Mouse (Mus musculus) MEL (cell line): ENCODE results near the gene Barx2. TPM values are rescaled to one million over a fixed set of nuclear protein-coding genes. Genes with fewer than 3 reads are reported as not detected.

ENCODE experiments used
- DNase-seq: peaks from one replicate; pipeline ENCODE4 v3.0.0; 2011; ENCODE audit warnings: low read depth, low spot score
- H3K27ac ChIP-seq: 2 replicates; pipeline ENCODE4 v1.5.1; 2012; ENCODE audit warnings: low read depth, mild to moderate bottlenecking, control low read depth, low read length, moderate library complexity; ENCODE audit not compliant: control insufficient read depth
- H3K27me3 ChIP-seq, 2 experiments: fragments of 150-350 bp in 1 of 2; sonication (generic) in 1 of 2; 2 replicates each; pipeline ENCODE4 v1.6.1; 2012; ENCODE audit warnings: low read length in 2 of 2, mild to moderate bottlenecking in 2 of 2, improper control_type of control experiment in 1 of 2, moderate library complexity in 1 of 2; ENCODE audit not compliant: insufficient read depth in 2 of 2, control insufficient read depth in 1 of 2
- H3K36me3 ChIP-seq, 2 experiments: 2 replicates each; pipeline ENCODE4 v1.6.1; 2012 to 2014; ENCODE audit warnings: low read length in 2 of 2, improper control_type of control experiment in 1 of 2, inconsistent platforms in 1 of 2, mild to moderate bottlenecking in 1 of 2; ENCODE audit not compliant: insufficient read depth in 2 of 2, control insufficient read depth in 1 of 2
- H3K4me1 ChIP-seq, 2 experiments: fragments of 150-350 bp in 1 of 2; sonication (generic) in 1 of 2; 2 replicates each; pipeline ENCODE4 v1.6.1; 2012; ENCODE audit warnings: low read length in 2 of 2, improper control_type of control experiment in 1 of 2, mild to moderate bottlenecking in 1 of 2; ENCODE audit not compliant: insufficient read depth in 2 of 2, control insufficient read depth in 1 of 2
- H3K4me3 ChIP-seq, 2 experiments: fragments of 150-350 bp in 1 of 2; sonication (generic) in 1 of 2; 2 replicates each; pipeline ENCODE4 v1.5.1; 2012; ENCODE audit warnings: low read depth in 2 of 2, low read length in 2 of 2, mild to moderate bottlenecking in 2 of 2, moderate library complexity in 2 of 2, control low read depth in 1 of 2, improper control_type of control experiment in 1 of 2; ENCODE audit not compliant: control insufficient read depth in 1 of 2, insufficient read depth in 1 of 2
- H3K79me2 ChIP-seq: 2 replicates; pipeline ENCODE4 v1.6.1; 2012; ENCODE audit warnings: mild to moderate bottlenecking, low read length, moderate library complexity; ENCODE audit not compliant: control insufficient read depth, poor library complexity, insufficient read depth
- H3K9ac ChIP-seq: 2 replicates; pipeline ENCODE4 v1.6.1; 2012; ENCODE audit warnings: low read depth, mild to moderate bottlenecking, control low read depth, low read length, moderate library complexity; ENCODE audit not compliant: control insufficient read depth, poor library complexity, severe bottlenecking
- H3K9me3 ChIP-seq: fragments of 150-350 bp; sonication (generic); replicated peaks from 2 replicates; pipeline ENCODE4 v1.6.1; 2012; ENCODE audit warnings: mild to moderate bottlenecking, low read length, improper control_type of control experiment, moderate library complexity; ENCODE audit not compliant: insufficient read depth
- CHD2 ChIP-seq: IDR thresholded peaks from 2 replicates; pipeline ENCODE4 v1.6.1; 2011; ENCODE audit warnings: low read length, improper control_type of control experiment
- CTCF ChIP-seq, 3 experiments: IDR thresholded peaks in 2 of 3; conservative IDR thresholded peaks in 1 of 3; 2 replicates each; pipeline ENCODE4 v1.5.1; 2011 to 2012; ENCODE audit warnings: low read length in 3 of 3, low read depth in 2 of 3, mild to moderate bottlenecking in 2 of 3, improper control_type of control experiment in 1 of 3, inconsistent platforms in 1 of 3, mixed read lengths in 1 of 3, moderate library complexity in 1 of 3; ENCODE audit not compliant: control insufficient read depth in 1 of 3, insufficient read depth in 1 of 3, poor library complexity in 1 of 3, severe bottlenecking in 1 of 3
- E2F4 ChIP-seq: IDR thresholded peaks from 2 replicates; pipeline ENCODE4 v1.6.1; 2011; ENCODE audit warnings: low read depth, low read length, improper control_type of control experiment, borderline replicate concordance
- ETS1 ChIP-seq: IDR thresholded peaks from 2 replicates; pipeline ENCODE4 v1.6.1; 2012; ENCODE audit warnings: low read depth, mild to moderate bottlenecking, inconsistent platforms, low read length, improper control_type of control experiment, moderate library complexity
- JUND ChIP-seq: IDR thresholded peaks from 2 replicates; pipeline ENCODE4 v1.6.1; 2011; ENCODE audit warnings: low read depth, mild to moderate bottlenecking, improper control_type of control experiment, low read length
- KAT2A ChIP-seq: conservative IDR thresholded peaks from 2 replicates; pipeline ENCODE4 v1.6.1; 2012; ENCODE audit warnings: low read depth, low read length, improper control_type of control experiment, inconsistent platforms
- MAX ChIP-seq: IDR thresholded peaks from 2 replicates; pipeline ENCODE4 v1.6.1; 2011; ENCODE audit warnings: low read length, improper control_type of control experiment
- MEF2A ChIP-seq: IDR thresholded peaks from 2 replicates; pipeline ENCODE4 v1.6.1; 2014; ENCODE audit warnings: low read depth, mild to moderate bottlenecking, inconsistent platforms, low read length, improper control_type of control experiment; ENCODE audit not compliant: poor library complexity, insufficient replicate concordance, severe bottlenecking; ENCODE audit errors: extremely low read depth
- MYB ChIP-seq: IDR thresholded peaks from 2 replicates; pipeline ENCODE4 v1.6.1; 2011; ENCODE audit warnings: mild to moderate bottlenecking, low read depth, low read length, improper control_type of control experiment
- MYC ChIP-seq: IDR thresholded peaks from 2 replicates; pipeline ENCODE4 v1.6.1; 2011; ENCODE audit warnings: low read depth, mild to moderate bottlenecking, low read length, improper control_type of control experiment, moderate library complexity
- NELFE ChIP-seq: IDR thresholded peaks from 2 replicates; pipeline ENCODE4 v1.6.1; 2011; ENCODE audit warnings: low read depth, low read length, improper control_type of control experiment
- POLR2A ChIP-seq, 2 experiments: IDR thresholded peaks; 2 replicates each; pipeline ENCODE4 v1.6.1; 2011 to 2012; ENCODE audit warnings: low read length in 2 of 2, mild to moderate bottlenecking in 2 of 2, control low read depth in 1 of 2, improper control_type of control experiment in 1 of 2, low read depth in 1 of 2, moderate library complexity in 1 of 2; ENCODE audit not compliant: control insufficient read depth in 1 of 2, insufficient read depth in 1 of 2, poor library complexity in 1 of 2
- RCOR1 ChIP-seq: IDR thresholded peaks from 2 replicates; pipeline ENCODE4 v1.6.1; 2012; ENCODE audit warnings: low read depth, mild to moderate bottlenecking, inconsistent platforms, low read length, improper control_type of control experiment
- SIN3A ChIP-seq: IDR thresholded peaks from 2 replicates; pipeline ENCODE4 v1.6.1; 2012; ENCODE audit warnings: low read length, improper control_type of control experiment, inconsistent platforms
- SMC3 ChIP-seq: IDR thresholded peaks from 2 replicates; pipeline ENCODE4 v1.6.1; 2011; ENCODE audit warnings: low read depth, low read length, improper control_type of control experiment
- TAL1 ChIP-seq: IDR thresholded peaks from 2 replicates; pipeline ENCODE4 v1.6.1; 2012; ENCODE audit warnings: mild to moderate bottlenecking, inconsistent platforms, low read length, moderate library complexity, mixed read lengths
- USF1 ChIP-seq: IDR thresholded peaks from 2 replicates; pipeline ENCODE4 v1.6.1; 2014; ENCODE audit warnings: low read depth, mild to moderate bottlenecking, inconsistent platforms, low read length, improper control_type of control experiment, moderate library complexity
- ZMIZ1 ChIP-seq: IDR thresholded peaks from 2 replicates; pipeline ENCODE4 v1.6.1; 2012; ENCODE audit warnings: low read depth, mild to moderate bottlenecking, inconsistent platforms, low read length, improper control_type of control experiment, moderate library complexity
- ZNF384 ChIP-seq: IDR thresholded peaks from 2 replicates; pipeline ENCODE4 v1.6.1; 2012; ENCODE audit warnings: low read depth, mild to moderate bottlenecking, inconsistent platforms, low read length, improper control_type of control experiment
- polyA plus RNA-seq, 2 experiments: library from polyadenylated mRNA; stranded (reverse) in 1 of 2; unstranded in 1 of 2; fragments of >175 nt in 1 of 2; fragments of >200 nt in 1 of 2; gene quantifications; 2 replicates each; pipeline versions ENCODE4 v1.2.1 to v1.2.4; 2012; ENCODE audit warnings: low replicate concordance in 2 of 2, low read depth in 1 of 2; ENCODE audit not compliant: insufficient read length in 2 of 2, insufficient read depth in 1 of 2, missing spikeins in 1 of 2
- total RNA-seq: library from RNA; depleted of rRNA; stranded (reverse); fragments of 300-350 nt; gene quantifications from 2 replicates; pipeline ENCODE4 v1.2.3, GENCODE M21; 2012; rRNA removed

Gene Barx2
- total and polyA plus RNA-seq, 3 experiments = not detected

GRCm38 (mm10) chr9:31808753-31809152 lies 104.5 kb downstream of the Barx2 start:
- H3K27ac ChIP-seq = no peak overlapping the region
- H3K9ac ChIP-seq = no peak overlapping the region
- H3K4me3 ChIP-seq = no peak overlapping the region
- no peaks in the 10 kb centered on the region for H3K79me2 ChIP-seq
- H3K27me3 ChIP-seq = no peaks in the 10 kb centered on the region
- no peak for DNase-seq
- no peak for TF ChIP-seq JUND
- TF ChIP-seq CTCF (IDR thresholded peaks at IDR 0.05 in 2 of 3, conservative IDR thresholded peaks at IDR 0.05 in 1 of 3; ENCODE audit: control insufficient read depth in 1 of 3, insufficient read depth in 1 of 3, low read depth in 2 of 3, low read length in 3 of 3, poor library complexity in 1 of 3, severe bottlenecking in 1 of 3) = 0 out of 6 replicates have a peak, but pooled peaks of 1 of the 3 experiments have one; percentile 4
- no peak for TF ChIP-seq TAL1
- no peaks in the 10 kb centered on the region for H3K9me3 ChIP-seq
- H3K4me1 ChIP-seq = no peaks in the 10 kb centered on the region
- no peaks in the 10 kb centered on the region for H3K36me3 ChIP-seq

GRCm38 (mm10) chr9:31802641-31803040 lies 110.6 kb downstream of the Barx2 start:
- Histone ChIP-seq H3K36me3 (no peaks in the 10 kb centered on the region), H3K79me2 (no peaks in the 10 kb centered on the region), H3K9ac (no peak overlapping the region)

More at GRCm38 (mm10) chr9:31802641-31803040, 110.6 kb downstream of the Barx2 start:
- no peak overlapping the region for H3K27ac ChIP-seq
- TF ChIP-seq ZNF384 (no peak), CHD2 (no peak), TAL1 (no peak), NELFE (no peak), MAX (no peak), SMC3 (no peak), ETS1 (no peak), MYB (no peak), MEF2A (no peak), KAT2A (no peak), E2F4 (no peak), POLR2A (IDR thresholded peaks at IDR 0.05; ENCODE audit: control insufficient read depth in 1 of 2, insufficient read depth in 1 of 2, low read depth in 1 of 2, low read length in 2 of 2, poor library complexity in 1 of 2) (no peak), MYC (no peak), RCOR1 (no peak), ZMIZ1 (no peak), SIN3A (no peak), USF1 (no peak)
- TF ChIP-seq, all 39 proteins: peak for 0
- Histone ChIP-seq H3K9me3 (no peaks in the 10 kb centered on the region), H3K4me3 (no peak overlapping the region), H3K27me3 (no peaks in the 10 kb centered on the region), H3K4me1 (no peaks in the 10 kb centered on the region)
- no peak for DNase-seq

Other genes with a start within 250 kb of the Barx2 start
- 0.03 and 0.15 TPM in 2 replicates for gene Arhgap32, start 202.7 kb upstream of the Barx2 start, total RNA-seq
- gene Arhgap32, start 202.7 kb upstream of the Barx2 start, polyA plus RNA-seq = under 1 TPM in 1 of 2 experiments, not detected in 1; 0.06 TPM